Mouse (Mus musculus): Measurements from ENCODE around the gene Eri3. TPM values are rescaled to one million over a fixed set of nuclear protein-coding genes. Genes with fewer than 3 reads are reported as not detected.

The Eri3 gene
- total RNA-seq, 1 experiment = 36.0 TPM

DNA sequence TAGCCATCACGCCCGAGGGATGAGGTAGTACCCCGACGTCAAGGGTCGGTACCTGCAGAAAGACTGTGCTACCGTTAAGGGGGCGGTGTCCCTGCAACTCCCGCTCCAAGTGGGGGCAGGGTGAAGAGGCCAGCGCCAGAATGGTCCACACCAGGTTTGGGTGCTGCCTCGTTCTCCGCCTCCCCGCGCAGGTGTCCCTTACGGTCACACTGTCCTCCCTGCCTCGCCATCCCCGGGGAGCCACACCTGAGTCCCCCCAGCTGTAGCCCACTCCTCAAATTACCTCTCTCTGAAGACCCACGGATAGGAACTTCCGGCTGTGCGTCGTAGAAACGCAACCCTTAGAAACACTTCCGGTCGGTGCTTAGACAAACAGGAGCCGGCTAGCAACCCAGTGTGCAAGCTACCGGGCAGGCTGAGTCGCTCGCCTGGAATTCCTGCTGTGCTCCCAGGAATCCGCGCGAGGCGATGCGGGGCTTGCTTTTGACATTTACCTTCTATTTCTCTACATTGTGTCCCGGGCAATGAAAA, 131.8 kb downstream of the Eri3 start, which contains the start of gene Dmap1:
Gene Dmap1 (minus strand): TSS at position 343 of the 531 bp plus-strand sequence.
- Histone ChIP-seq H3K4me1 (ENCODE audit: control insufficient read depth in 2 of 2, insufficient read depth in 2 of 2, low read length in 2 of 2, poor library complexity in 1 of 2) (no peaks in the 10 kb centered on the region), H3K27ac (ENCODE audit: insufficient read depth, low read depth, low read length, poor library complexity, severe bottlenecking) (no peak within 1 kb of the TSS), H3K9ac (ENCODE audit: insufficient read depth, low read depth, low read length, poor library complexity, severe bottlenecking) (peak within 1 kb of the TSS; percentile 82), H3K9me3 (ENCODE audit: control insufficient read depth, insufficient read depth, low read depth, low read length) (no peaks in the 10 kb centered on the region), H3K4me3 (ENCODE audit: insufficient read depth in 1 of 2, low read depth in 1 of 2, low read length in 2 of 2, poor library complexity in 1 of 2, severe bottlenecking in 1 of 2) (peak within 1 kb of the TSS; percentile 80 to 90), H3K36me3 (ENCODE audit: control insufficient read depth, insufficient read depth, low read length, poor library complexity, severe bottlenecking) (peaks cover 11% of the 10 kb centered on the region; the same call in 1 of the 2 replicates)
- in situ Hi-C loops (cut with MboI; ENCODE audit: low sequenced_read_pairs in 2 of 2, unreplicated experiment in 2 of 2) = no loop called here
- DNase-seq (ENCODE audit: low read depth, low spot score) = peak; percentile 81
- TF ChIP-seq CHD2 (IDR thresholded peaks at IDR 0.05; ENCODE audit: low read depth, low read length) (peak; percentile 76), ZNF384 (IDR thresholded peaks at IDR 0.05; ENCODE audit: low read depth, low read length) (no peak), HCFC1 (IDR thresholded peaks at IDR 0.05; ENCODE audit: borderline replicate concordance, insufficient read depth, low read length) (peak; percentile 86), MAFK (IDR thresholded peaks at IDR 0.05; ENCODE audit: insufficient read depth, low read depth, low read length) (no peak), ZC3H11A (IDR thresholded peaks at IDR 0.05; ENCODE audit: borderline replicate concordance, low read depth, low read length) (0 out of 2 replicates have a peak, but pooled peaks have one; percentile 15)

DNA sequence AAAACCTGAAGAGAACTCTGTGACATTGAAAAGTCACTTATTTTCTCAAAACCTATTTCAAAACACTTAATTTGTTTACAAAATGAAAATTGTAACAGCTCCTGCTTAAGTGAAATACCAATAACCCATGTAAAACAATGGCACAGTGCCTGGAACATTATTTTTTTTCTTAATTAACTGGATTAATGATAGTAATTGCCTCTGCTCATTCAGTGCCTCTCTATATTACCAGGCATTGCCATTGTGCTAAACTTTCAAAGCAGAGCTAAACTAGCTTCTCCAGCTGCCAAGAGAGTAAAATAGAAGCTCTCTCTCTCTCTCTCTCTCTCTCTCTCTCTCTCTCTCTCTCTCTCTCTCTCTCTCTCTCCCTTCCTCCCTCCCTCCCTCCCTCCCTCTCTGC, 132.3 kb downstream of the Eri3 start:
- Histone ChIP-seq H3K4me1 (ENCODE audit: control insufficient read depth in 2 of 2, insufficient read depth in 2 of 2, low read length in 2 of 2, poor library complexity in 1 of 2) (no peaks in the 10 kb centered on the region), H3K36me3 (ENCODE audit: control insufficient read depth, insufficient read depth, low read length, poor library complexity, severe bottlenecking) (peaks cover 7% of the 10 kb centered on the region; the same call in 1 of the 2 replicates), H3K9ac (ENCODE audit: insufficient read depth, low read depth, low read length, poor library complexity, severe bottlenecking) (no peak overlapping the region), H3K4me3 (ENCODE audit: insufficient read depth in 1 of 2, low read depth in 1 of 2, low read length in 2 of 2, poor library complexity in 1 of 2, severe bottlenecking in 1 of 2) (peak overlapping the region in 1 of 2 experiments; percentile 90; a peak in 2 of 4 replicates), H3K9me3 (ENCODE audit: control insufficient read depth, insufficient read depth, low read depth, low read length) (no peaks in the 10 kb centered on the region), H3K27ac (ENCODE audit: insufficient read depth, low read depth, low read length, poor library complexity, severe bottlenecking) (no peak overlapping the region)
- DNase-seq (ENCODE audit: low read depth, low spot score) = no peak
- no peak for TF ChIP-seq HCFC1 (IDR thresholded peaks at IDR 0.05; ENCODE audit: borderline replicate concordance, insufficient read depth, low read length)
- in situ Hi-C loops (cut with MboI; ENCODE audit: low sequenced_read_pairs in 2 of 2, unreplicated experiment in 2 of 2) = no loop called here

DNA sequence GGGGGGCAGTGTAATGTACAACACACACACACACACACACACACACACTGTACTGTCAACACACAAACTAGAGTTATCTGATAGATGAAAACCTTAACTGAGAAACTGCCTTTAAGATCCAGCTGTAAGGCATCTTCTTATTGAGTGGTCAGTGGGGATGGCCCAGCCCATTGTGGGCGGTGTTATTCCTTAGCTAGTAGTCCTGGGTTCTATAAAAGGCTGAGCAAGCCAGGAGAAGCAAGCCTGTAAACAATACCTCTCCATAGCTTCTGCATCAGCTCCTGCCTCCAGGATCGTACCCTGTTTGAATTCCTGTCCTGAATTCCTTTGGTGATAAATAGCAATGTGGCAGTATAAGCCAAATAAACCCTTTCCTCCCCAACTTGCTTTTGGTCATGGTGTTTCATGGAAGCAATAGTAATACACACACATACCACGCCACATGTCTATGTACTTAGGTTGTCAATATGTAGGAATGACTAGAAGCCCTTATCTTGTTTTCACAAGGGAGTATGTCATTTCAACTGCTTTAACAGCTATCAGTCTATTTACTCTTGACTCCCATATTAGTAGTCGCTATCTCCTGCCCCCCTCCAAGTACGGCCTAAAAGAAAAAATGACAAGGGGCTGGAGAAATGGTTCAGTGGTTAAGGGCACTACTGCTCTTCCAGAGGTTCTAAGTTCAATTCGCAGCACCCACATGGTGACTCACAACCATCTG, 133.0 kb downstream of the Eri3 start:
- TF ChIP-seq HCFC1 (IDR thresholded peaks at IDR 0.05; ENCODE audit: borderline replicate concordance, insufficient read depth, low read length) (no peak), ZNF384 (IDR thresholded peaks at IDR 0.05; ENCODE audit: low read depth, low read length) (no peak), ZC3H11A (IDR thresholded peaks at IDR 0.05; ENCODE audit: borderline replicate concordance, low read depth, low read length) (no peak), MAFK (IDR thresholded peaks at IDR 0.05; ENCODE audit: insufficient read depth, low read depth, low read length) (no peak), CHD2 (IDR thresholded peaks at IDR 0.05; ENCODE audit: low read depth, low read length) (no peak)
- Histone ChIP-seq H3K9me3 (ENCODE audit: control insufficient read depth, insufficient read depth, low read depth, low read length) (no peaks in the 10 kb centered on the region), H3K4me3 (ENCODE audit: insufficient read depth in 1 of 2, low read depth in 1 of 2, low read length in 2 of 2, poor library complexity in 1 of 2, severe bottlenecking in 1 of 2) (no peak overlapping the region), H3K9ac (ENCODE audit: insufficient read depth, low read depth, low read length, poor library complexity, severe bottlenecking) (no peak overlapping the region), H3K36me3 (ENCODE audit: control insufficient read depth, insufficient read depth, low read length, poor library complexity, severe bottlenecking) (peaks cover 5% of the 10 kb centered on the region; the same call in 1 of the 2 replicates), H3K4me1 (ENCODE audit: control insufficient read depth in 2 of 2, insufficient read depth in 2 of 2, low read length in 2 of 2, poor library complexity in 1 of 2) (no peaks in the 10 kb centered on the region), H3K27ac (ENCODE audit: insufficient read depth, low read depth, low read length, poor library complexity, severe bottlenecking) (no peak overlapping the region)
- no peak for DNase-seq (ENCODE audit: low read depth, low spot score)
- in situ Hi-C loops (cut with MboI; ENCODE audit: low sequenced_read_pairs in 2 of 2, unreplicated experiment in 2 of 2) = no loop called here

DNA sequence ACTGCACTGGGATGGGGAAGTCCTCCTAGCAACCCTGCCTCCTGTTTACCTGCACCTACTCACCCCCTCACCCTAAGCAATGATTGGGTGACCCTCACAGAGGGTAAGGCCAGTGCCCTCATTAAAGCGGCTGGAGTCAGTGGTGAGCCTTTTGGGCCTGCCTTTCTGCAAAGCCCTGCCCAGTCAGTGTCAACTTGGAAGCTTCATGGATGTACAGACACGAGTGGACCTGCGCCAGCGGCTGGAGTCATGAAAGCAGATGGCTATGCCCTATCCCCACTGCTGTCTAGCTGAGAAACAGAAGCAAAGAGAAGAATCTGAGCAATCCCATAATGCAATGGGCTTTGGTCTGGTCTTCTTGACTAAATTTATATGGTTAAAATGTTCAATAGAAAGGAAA, 136.2 kb downstream of the Eri3 start:
- Histone ChIP-seq H3K36me3 (ENCODE audit: control insufficient read depth, insufficient read depth, low read length, poor library complexity, severe bottlenecking) (no peaks in the 10 kb centered on the region), H3K27ac (ENCODE audit: insufficient read depth, low read depth, low read length, poor library complexity, severe bottlenecking) (no peak overlapping the region), H3K9me3 (ENCODE audit: control insufficient read depth, insufficient read depth, low read depth, low read length) (no peaks in the 10 kb centered on the region), H3K4me3 (ENCODE audit: insufficient read depth in 1 of 2, low read depth in 1 of 2, low read length in 2 of 2, poor library complexity in 1 of 2, severe bottlenecking in 1 of 2) (no peak overlapping the region), H3K9ac (ENCODE audit: insufficient read depth, low read depth, low read length, poor library complexity, severe bottlenecking) (no peak overlapping the region), H3K4me1 (ENCODE audit: control insufficient read depth in 2 of 2, insufficient read depth in 2 of 2, low read length in 2 of 2, poor library complexity in 1 of 2) (no peaks in the 10 kb centered on the region)
- DNase-seq (ENCODE audit: low read depth, low spot score) = no peak
- TF ChIP-seq CHD2 (IDR thresholded peaks at IDR 0.05; ENCODE audit: low read depth, low read length) (no peak), ZC3H11A (IDR thresholded peaks at IDR 0.05; ENCODE audit: borderline replicate concordance, low read depth, low read length) (no peak), HCFC1 (IDR thresholded peaks at IDR 0.05; ENCODE audit: borderline replicate concordance, insufficient read depth, low read length) (no peak), ZNF384 (IDR thresholded peaks at IDR 0.05; ENCODE audit: low read depth, low read length) (no peak), MAFK (IDR thresholded peaks at IDR 0.05; ENCODE audit: insufficient read depth, low read depth, low read length) (no peak)
- in situ Hi-C loops (cut with MboI; ENCODE audit: low sequenced_read_pairs in 2 of 2, unreplicated experiment in 2 of 2) = no loop called here

Data from ES-E14 (cell line).